Mouse (Mus musculus) heart, postnatal 10 days (tissue): ENCODE measurements around the gene Neurog3. TPM values are rescaled to one million over a fixed set of nuclear protein-coding genes. Genes with fewer than 3 reads are reported as not detected.

Experiments used
- DNase-seq, 2 experiments: peaks; one replicate each; pipeline ENCODE4 v3.0.0; 2021
- intact Hi-C: fragments of 180-260 bp; cut with DNase I; formaldehyde crosslinking; loops from one replicate; pipeline ENCODE4 v1.15.1; 2025
- total RNA-seq, 2 experiments: library from RNA; stranded (reverse); gene quantifications; 2 replicates each; pipeline ENCODE4 v1.2.3; 2021

The Neurog3 gene
- not detected for total RNA-seq

DNA sequence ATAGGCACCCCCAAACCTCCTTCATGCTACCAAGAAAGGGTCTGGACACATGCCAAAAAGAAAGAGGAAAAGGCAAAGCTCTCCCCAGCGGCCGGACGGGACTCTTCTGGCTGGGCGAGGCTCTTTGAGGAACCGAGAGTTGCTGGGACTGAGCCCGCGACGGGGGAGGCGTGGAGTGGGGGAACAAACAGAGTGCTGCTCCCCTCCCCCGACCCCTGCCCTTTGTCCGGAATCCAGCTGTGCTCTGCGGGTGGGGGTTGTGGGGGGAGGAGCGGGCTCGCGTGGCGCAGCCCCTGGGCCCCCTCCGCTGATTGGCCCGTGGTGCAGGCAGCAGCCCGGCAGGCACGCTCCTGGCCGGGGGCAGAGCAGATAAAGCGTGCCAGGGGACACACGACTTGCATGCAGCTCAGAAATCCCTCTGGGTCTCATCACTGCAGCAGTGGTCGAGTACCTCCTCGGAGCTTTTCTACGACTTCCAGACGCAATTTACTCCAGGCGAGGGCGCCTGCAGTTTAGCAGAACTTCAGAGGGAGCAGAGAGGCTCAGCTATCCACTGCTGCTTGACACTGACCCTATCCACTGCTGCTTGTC is at the start of gene Neurog3:
Gene Neurog3, plus strand, starts transcription at position 400 of the 591 bp plus-strand sequence.
- intact Hi-C loops, result no loop called here
- DNase-seq, result no peak

DNA sequence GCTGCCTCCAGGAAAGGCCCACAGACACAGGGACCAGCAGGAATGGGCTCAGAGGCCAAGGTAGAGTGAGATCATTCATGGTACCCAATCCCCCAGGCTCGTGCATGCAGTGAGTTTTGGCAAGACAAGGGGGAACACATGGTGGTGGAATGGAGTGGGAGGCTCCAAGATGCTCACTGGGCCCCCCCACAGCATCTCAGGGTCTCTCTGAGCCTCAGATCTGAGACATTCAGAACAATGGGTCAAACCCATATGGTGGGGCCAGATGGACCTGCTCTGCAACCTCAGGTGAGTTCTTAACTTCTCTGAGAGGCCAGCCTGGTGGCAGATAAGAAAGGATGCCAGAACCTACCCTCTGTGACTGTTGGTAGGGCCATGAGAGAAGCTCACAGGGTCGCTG is 46.8 kb upstream of the Neurog3 start:
- no peak for DNase-seq
- intact Hi-C loops, result no loop called here

DNA sequence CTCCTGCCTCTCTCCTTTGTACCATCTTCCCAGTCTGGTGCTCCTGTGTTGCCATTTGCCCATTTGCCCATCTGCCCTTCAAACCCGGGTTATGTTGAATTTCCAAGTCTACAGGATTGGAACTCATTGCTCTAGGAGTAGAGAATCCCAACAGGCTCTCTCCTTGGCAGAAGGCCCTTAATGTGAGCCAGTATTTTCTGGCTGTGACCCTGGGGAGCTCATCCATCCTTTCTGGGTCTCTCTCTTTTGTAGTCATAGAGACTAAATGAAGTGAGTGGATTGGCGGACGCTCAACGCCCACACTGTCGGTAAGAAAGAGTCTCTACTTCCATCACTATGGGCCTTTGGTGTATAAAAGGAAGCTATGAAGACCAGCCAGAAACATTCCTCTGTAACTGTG is 46.1 kb upstream of the Neurog3 start:
- DNase-seq, result no peak
- intact Hi-C loops, result no loop called here

DNA sequence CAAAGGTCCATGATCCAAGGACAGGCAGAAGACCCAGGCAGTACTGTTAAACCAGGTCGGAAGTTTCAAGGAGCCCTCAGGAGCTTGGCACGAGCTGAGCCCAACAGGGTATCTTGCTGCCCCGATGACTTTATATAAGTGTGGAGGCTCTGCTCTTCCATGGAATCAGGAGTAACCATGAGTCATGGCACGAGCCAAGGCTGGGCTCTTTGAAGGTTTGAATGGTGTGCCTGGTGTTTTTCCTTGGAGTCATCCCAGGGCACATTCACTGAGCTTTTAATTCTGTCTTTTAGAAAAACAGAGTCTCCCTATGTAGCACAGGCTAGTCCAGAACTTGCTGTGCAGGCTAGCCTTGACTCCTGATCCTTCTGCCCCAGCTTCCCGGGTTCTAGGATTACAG is 44.5 kb upstream of the Neurog3 start:
- DNase-seq, result no peak
- intact Hi-C loops, result no loop called here

DNA sequence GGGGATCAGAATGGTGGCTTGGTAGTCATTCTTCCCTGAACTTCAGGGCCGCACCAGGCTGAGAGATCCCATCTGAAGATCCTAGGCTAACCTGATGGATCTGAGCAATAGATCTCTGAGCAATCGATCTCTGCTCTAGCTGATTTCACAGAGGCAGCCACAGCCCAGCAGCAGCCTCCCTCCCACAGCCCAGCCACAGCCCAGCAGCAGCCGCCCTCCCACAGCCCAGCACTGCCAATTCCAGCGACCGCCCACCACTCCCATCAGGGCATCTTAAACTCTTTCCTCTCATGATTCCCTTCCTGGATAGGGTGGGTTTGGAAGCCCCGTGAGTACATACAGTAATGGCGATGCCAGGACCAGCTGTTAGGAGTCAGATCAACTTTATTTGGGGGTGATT is 43.8 kb upstream of the Neurog3 start:
- intact Hi-C loops, result no loop called here
- DNase-seq, result no peak

DNA sequence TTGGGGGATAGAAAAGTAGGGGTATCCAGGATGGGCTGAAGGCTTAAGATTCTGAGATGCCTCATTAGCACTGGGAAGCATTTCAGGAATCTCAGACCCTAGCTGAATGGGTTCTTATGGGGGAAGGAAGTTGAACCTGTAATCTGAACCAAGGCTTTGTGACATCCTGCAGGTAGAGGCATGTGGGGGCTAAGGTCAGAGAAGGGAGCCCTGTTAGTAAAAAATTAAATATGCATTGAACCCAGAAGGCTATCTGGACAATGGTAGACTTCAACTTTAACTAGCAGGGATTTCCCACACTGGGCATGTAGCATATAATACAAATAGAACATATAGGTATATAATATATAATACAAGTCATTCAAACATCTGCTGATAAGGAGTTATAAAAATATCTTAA is 43.4 kb upstream of the Neurog3 start:
- no peak for DNase-seq
- intact Hi-C loops, result no loop called here

DNA sequence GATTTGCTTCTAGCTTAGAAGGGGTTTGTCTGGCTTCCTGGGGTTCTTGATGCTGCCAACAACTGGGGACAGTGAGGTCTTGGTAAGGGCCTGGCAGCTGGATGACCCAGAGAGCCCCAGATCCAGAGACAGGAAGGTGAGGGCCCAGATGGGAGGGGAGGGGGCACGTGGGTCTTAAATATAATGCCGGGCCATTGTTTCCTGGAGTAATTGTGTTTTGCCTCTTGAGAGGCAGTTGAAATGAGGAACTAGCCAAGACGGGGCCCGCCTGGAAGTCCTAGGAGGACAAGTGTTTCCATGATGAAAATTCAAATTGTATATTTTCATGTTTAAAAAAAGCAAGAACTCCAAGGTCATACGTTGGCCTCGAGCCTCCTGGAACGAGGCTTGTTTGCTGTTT is 39.0 kb upstream of the Neurog3 start:
- intact Hi-C loops, result no loop called here

DNA sequence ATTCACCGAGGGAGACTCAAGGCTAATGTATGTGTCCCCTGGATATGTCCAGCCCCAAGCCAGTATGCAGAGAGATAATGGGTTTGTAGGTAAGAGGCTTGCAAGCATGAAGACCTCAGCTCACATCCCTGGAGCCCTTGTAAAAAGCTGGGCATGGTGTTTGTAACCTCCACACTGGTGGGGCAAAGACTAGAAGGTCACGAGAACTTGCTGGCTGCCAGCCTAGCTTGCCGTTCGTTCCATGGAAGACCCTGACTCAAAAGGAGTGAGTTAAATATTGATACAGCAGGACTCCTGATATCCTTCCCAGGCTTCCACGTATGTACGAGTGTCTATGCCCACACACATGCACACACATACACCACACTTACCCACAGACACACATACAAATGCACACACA is 38.5 kb upstream of the Neurog3 start:
- no peak for DNase-seq
- intact Hi-C loops, result no loop called here

More for the DNA sequence above, 39.0 kb upstream of the Neurog3 start:
- DNase-seq, result no peak

DNA sequence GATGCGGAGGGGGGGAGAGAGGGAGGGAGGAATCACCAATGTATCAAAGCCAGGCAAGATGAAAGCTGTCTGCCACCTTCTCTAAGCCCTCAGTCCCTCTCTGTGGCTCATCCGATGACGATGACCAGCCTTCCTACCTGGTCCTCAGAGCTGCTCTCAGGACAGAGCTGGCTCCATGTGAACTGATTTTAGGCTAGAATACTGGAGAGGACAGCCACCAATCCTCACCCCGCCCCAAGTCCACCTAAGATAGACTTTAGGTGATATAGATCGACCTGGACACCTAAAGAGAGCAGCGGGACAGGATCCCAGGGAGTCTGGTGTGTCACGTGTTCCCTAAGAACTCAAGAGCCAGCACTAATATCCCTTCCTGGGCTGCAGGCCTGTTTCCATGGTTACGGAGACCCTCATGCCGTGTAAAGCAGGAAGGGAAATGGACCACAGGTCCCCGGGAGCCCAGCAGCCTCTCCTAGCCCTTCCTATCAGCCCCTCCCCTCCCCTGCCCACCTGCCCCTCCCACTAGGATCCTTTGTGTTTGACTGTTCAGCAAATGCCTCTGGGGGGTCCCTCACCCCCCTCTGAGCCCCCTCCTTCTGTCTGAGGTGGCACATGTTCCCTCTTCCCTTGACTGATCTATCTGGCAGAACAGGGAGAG is 33.0 kb upstream of the Neurog3 start:
- intact Hi-C loops, result no loop called here
- DNase-seq, result no peak

DNA sequence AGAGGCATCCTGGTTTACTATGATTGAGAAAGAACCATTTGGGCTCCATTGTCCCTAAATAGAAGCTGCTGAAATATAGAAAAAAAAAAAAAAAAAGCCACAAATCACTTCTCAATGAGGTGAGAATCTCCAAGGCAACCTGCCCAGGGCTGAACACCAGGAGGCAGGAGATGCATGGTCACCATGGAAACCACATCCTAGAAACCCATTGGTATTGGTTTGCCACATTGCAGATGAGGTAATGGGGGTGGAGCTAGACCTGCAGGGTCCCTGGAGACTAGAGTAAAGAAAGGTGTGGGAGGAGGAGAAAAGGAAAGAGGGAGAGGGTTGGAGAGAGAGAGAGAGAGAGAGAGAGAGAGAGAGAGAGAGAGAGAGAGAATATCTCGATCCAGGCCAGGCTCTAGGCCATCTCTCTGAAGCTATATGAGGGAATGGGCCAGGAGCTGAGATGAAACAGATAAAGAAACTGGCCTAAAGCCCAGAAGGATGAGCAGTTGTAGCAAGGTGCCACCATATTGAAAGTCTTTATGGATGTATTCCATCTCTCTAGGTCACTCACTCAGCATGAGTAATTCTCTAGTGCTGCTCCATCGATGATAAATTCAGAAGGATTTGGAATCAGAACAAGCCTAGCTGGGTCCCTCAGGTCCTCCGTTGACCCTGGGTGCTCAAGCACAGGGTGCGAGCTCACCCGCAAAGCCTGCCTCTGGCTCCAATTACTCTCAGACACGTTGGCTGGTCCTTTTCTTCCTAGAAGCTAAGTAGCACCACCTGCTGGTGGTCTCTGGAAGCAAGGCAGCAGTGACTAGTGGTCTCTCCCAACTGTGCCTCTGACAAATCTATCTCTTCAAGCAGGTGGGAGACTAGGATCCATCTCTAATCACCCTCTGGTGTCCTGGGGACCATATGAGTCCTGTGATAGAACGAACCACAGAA is 31.1 kb upstream of the Neurog3 start:
- DNase-seq, result peak; percentile 73 to 87

DNA sequence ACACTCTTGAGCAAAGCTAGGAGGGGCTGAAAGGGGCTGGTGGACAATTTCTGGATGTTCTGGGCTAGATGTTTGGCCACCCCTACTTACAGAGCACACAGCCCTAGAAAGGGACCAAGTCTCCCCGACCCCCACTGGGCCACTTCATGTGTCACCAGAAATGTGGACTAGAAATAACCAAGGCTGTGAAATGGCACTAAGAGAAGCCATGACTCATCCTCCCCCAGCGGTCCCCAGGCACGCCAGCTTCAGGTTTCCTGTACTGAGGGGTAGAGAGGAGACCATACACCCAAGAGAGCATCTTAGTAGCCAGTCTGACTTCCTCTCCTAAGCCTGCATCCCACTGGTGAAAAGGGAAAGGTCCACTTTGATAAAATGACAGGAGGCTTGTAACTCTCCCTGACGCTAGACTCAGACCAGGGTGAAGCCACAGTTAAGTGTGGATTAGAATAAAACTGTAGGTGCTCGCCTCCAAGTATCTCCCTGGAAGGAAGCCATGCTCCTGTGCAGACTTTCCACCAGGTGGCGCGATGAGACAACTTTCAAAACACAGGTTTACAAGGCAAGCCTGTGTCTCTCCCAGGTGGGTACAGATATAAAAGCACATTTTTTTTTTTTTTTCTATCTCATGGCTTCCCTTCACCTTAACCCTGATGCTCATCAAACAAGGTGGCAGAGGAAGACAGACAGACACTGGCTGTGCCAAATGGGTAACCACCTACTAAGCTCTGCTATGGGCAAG is 27.9 kb upstream of the Neurog3 start:
- peak; percentile 60 to 81 for DNase-seq
- intact Hi-C loops, result loop anchor here (1.0 kb wide), 2 partner anchors 78 to 138 kb away; no protein-coding TSS in a partner anchor

More for the DNA sequence above, 31.1 kb upstream of the Neurog3 start:
- intact Hi-C loops, result loop anchor here (1.0 kb wide), 3 partner anchors 46 to 263 kb away; no protein-coding TSS in a partner anchor

DNA sequence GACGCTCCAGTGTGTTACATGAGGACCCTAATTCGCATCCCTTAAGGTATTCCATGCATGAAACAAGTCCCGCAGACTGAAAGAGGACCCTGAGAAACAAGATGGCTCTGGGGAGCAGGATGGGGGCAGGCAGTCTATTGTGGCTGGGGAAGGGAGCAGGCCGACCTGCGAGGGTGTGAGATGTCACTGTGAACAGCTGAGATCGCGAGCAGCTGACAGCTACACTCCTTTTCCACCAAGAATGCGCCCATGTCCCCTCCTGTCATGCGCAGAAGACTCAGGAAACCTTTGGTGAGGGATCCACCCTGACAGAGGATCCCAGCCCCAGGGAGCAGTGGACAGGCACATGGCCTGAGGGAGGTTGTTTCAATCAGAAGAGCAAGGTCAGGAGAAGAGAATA is 25.8 kb upstream of the Neurog3 start:
- intact Hi-C loops, result no loop called here
- DNase-seq, result no peak

DNA sequence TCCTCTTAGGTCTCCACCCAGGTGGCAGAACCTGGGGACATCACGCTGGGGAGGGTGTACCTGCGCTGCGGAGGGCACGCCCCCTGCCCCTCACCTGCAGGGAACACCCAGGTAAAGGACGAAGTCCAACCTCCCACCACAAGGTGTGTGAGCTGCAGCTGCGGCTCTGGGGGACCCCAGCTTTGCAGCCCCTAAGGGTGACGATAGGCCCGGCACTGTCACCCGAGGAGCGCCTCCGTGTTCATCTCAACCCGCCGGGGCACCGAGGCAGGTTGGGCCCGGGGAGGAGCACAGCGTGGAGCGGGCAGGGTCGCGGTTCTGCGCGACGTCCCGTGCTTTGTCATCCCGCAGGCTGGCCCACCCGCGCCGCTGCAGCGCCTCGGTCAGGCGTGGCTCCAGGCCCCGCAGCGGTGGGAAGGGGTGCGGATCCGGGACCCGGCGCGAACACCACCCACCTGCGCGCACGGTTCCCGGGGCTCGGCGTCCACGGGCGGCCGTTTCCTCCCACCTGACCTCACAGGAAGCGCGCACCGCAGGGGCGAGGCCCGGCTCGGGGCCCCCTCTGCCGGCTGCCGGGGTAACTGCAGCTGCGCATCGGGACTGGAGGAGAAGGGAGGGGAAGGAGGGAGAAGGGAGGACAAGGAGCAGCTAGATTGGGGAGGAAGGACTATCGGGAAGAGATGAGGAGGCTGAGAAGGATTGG is 22.2 kb upstream of the Neurog3 start:
- peak; percentile 79 to 82 for DNase-seq
- intact Hi-C loops, result no loop called here

DNA sequence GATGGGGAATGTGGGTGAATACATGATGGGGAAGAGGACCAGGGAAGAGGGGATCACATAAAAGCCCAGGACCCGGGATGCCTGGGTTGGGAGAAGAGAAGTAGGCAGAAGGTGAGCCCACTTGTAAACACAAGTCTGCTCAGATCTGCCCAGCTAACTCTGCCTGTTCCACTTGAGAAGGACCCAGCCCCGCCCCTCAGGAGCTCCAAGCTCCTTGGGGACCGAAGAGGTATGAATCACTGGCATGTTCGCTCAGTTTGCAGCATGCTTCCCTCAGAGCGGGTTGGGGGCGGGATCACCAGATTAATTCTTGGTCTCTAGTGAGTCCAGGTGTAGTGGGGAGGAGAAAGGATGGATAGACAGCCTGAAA is 21.7 kb upstream of the Neurog3 start:
- DNase-seq, result no peak
- intact Hi-C loops, result no loop called here

DNA sequence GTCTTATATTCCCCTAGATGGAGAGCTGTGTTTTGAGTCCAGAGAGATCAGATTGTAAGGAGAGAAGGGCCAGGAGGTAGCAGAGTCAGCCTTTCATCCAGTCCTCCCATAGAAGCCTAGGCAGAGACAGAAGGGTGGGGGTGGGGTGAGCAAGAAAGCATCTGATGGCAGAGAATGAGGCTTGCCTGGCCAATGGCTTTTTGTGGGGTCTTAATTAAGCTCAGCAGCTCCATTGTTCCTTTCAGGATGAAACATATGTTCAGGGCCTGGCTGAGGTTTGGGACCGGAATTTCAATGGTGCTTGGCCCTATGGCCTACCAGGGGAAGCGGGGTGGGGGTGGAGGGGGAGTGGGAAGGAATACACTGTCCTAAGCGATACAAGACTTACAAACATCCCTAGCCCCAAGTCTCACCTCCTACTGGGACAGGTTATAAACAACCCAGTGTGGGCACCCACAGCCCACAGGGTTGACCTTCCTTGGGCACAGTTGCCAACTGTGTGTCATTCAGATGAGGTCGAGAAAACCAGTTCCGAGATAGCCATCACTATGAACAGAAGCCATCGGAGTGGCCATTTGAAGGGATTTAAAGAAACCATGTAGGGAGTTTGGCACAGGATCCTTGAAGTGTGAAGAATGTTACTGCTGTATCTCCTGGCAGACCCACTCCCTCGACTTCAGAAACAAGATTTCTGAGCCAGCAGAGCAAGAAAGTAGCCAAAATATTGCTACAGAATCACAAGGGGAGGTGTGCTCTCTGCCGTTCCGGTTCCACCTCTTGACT is 18.8 kb upstream of the Neurog3 start:
- DNase-seq, result no peak
- intact Hi-C loops, result no loop called here

DNA sequence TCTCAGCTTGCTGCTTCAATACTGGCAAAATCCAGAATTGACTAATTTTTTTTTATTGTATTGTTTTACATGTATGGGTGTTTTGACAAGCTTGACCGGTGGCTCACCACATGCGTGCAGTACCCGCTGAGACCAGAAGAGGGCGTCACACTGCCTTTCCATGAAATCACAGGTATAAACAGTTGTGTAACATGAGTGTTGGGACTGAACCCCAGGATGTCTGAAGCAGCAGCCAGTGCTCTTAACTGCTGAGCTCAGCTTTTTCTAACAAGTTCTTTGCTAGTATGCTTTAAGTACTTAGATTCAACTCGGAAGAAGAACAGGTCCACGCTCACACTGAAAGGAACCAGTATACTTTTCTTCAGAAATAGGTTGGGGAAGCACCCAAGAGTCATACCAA is 5.8 kb upstream of the Neurog3 start:
- intact Hi-C loops, result no loop called here
- no peak for DNase-seq

DNA sequence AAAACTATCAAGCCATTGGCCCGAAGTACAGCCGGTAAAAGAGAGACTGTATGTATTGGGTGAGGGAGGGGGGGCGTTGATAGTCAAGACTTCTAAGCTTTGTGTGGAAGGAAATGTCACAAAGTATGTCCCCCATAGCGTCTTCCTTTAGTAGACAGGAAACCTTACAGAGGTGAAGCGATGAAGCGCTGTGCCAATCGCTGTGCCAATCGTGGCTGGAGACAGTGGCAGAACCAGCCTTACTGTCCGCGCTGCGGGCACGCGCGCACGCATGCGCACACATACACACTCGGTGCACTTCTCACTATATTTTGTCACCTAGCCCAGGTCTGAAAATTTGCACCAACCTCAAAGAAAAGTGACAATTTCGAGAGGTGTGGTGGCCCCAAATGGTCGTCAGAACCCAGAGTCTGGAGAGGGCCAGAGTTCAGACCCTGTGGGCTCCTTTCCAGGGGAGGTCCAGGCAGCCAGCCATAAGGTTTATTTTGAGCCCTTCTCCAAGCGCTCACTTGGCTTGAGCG is 5.1 kb upstream of the Neurog3 start:
- DNase-seq, result peak; percentile 23 to 29
- intact Hi-C loops, result no loop called here

DNA sequence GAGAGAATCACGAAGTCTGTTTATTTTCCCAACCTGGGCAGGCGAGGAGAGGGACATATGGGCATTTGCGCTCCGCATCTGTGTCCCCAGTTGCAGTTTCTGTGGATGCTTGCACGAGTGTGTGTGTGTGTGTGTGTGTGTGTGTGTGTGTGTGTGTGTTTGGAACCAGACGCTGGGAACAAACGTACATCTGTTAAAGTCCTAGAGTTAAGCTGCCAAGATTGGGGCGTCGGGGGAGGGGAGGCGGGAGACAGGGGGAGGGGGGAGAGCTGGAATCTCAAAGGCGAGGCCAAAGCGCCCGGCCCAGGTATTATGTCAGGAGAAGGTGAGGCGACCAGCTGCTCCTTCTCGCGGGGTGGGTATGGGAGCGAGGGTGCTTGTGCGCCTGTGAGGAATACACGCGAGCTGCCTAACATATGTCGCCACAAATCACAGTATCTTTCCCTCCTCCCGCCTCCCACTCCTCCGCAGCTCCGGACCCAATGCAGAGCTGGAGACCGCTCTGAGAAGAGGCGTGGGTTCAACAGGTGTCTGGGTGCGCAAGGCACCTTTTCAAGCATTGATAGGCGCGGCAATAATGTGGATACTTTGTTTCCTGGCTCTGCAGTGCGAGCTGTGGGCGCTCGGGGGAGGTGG is 4.5 kb upstream of the Neurog3 start:
- intact Hi-C loops, result no loop called here
- no peak for DNase-seq
